22 mouse cellular contexts compared by ENCODE assay signal in the genomic region with DNA sequence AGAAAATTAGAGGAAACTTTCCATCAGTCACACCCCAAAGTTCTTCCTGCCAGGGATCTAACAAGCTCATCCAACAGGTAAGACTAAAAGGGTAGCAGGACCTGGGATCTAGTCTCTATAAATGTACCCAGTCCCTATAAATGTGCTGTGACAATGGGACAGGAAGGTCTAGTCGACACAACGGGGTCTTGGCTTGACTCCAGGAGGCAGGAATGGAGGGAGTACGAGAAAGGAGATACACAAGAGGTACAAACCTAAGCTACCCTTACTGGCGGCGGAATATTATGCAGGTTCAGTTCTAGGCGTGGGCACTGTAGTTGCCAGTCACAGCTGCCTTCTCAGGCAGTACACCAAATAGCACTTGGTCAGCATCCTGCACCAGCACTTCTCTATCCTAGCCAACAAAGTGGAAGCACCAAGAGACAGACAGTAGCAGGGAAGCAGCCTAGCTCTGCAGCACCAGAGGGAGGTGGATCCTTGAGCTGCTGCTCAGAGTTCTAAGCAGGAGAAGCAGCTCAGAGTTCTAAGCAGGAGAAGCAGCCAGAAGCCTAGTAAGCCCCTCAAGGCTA. TPM values are rescaled to one million over a fixed set of nuclear protein-coding genes. Genes with fewer than 3 reads are reported as not detected.
DNase-seq lines count a peak whose midpoint lies in the region; ATAC-seq lines count a peak whose summit lies in the region.
"Had no signal": no experiment of that assay in that cellular context is flagged by ENCODE, and none has a peak within 500 bp of the region (broad histone marks: within the 10 kb centered on the region; RNA-seq: fewer than 3 reads in every experiment).

No protein-coding gene starts in this region.

- H3K9ac ChIP-seq in forebrain, embryonic 12.5 days, result no peak overlapping the region
- H3K9ac ChIP-seq: forebrain, postnatal 0 days; hindbrain, embryonic 13.5 days; intestine, embryonic 15.5 days had no signal

- peak; percentile 16 for DNase-seq in gastrocnemius, adult 18-20 months (ENCODE audit: low spot score)
- no peak for DNase-seq in gastrocnemius, postnatal 25 days
- peak; percentile 28 for DNase-seq in right cerebral cortex, adult 18-20 months
- no peak for DNase-seq in right cerebral cortex, postnatal 25 days
- DNase-seq in brain, adult 2 months (ENCODE audit: low read depth, low spot score), result peak; percentile 59
- DNase-seq: adrenal gland, postnatal 10 days; adrenal gland, postnatal 36 days; cerebellum, adult 11 months; cerebellum, adult 2 months; forebrain, postnatal 0 days; gastrocnemius, postnatal 36 days; heart, adult 11 months; kidney, adult 11 months had no signal

- WGBS in forebrain, embryonic 12.5 days, result 91% methylated on average over 6 of the region's 6 CpGs

- H3K4me2 ChIP-seq in forebrain, embryonic 12.5 days, result no peak overlapping the region
- H3K4me2 ChIP-seq: heart, embryonic 11.5 days; hindbrain, embryonic 13.5 days; intestine, embryonic 15.5 days had no signal

- no peak overlapping the region for H3K27ac ChIP-seq in forebrain, embryonic 12.5 days
- H3K27ac ChIP-seq: forebrain, embryonic 10.5 days; hindbrain, embryonic 10.5 days; hindbrain, embryonic 13.5 days; intestine, embryonic 15.5 days had no signal

- no peak for ATAC-seq in forebrain, embryonic 12.5 days (ENCODE audit: low FRiP score)
- ATAC-seq: CD4-positive, CD25-positive, alpha-beta regulatory T cell, adult 4 months; forebrain, embryonic 14.5 days; forebrain, postnatal 0 days; hindbrain, embryonic 16.5 days; intestine, embryonic 15.5 days had no signal

- no peak overlapping the region for H3K4me3 ChIP-seq in forebrain, embryonic 12.5 days (replicated peaks)
- H3K4me3 ChIP-seq: forebrain, embryonic 10.5 days; hindbrain, embryonic 10.5 days; hindbrain, embryonic 13.5 days; intestine, embryonic 15.5 days had no signal

- H3K36me3 ChIP-seq in forebrain, embryonic 12.5 days (replicated peaks), result peaks cover 98% of the 10 kb centered on the region

- H3K4me1 ChIP-seq in forebrain, embryonic 12.5 days, result no peaks in the 10 kb centered on the region
- H3K4me1 ChIP-seq: intestine, embryonic 15.5 days had no signal

- H3K27me3 ChIP-seq in forebrain, embryonic 12.5 days, result no peaks in the 10 kb centered on the region
- H3K27me3 ChIP-seq: hindbrain, embryonic 13.5 days; intestine, embryonic 15.5 days had no signal

- H3K9me3 ChIP-seq in forebrain, embryonic 12.5 days, result no peaks in the 10 kb centered on the region
- H3K9me3 ChIP-seq: forebrain, embryonic 10.5 days; hindbrain, embryonic 10.5 days; hindbrain, embryonic 13.5 days; intestine, embryonic 15.5 days had no signal

RNA-seq across cellular contexts. Expression of a gene that starts 19.9 kb away (rescaled TPM):
- 10 to 100 TPM; 25.1 to 26.8 TPM for total RNA-seq in gastrocnemius, adult 18-20 months (2021)
- 10 to 100 TPM; 20.9 to 21.6 TPM for total RNA-seq in gastrocnemius, postnatal 25 days (2021)
- 30.0 and 31.8 TPM in 2 replicates for polyA plus RNA-seq in forebrain, embryonic 12.5 days (2016; fragmentation: Nextera tagmentation; extraction: Ambion mirVana)

RNA-seq across cellular contexts. Expression of a gene that starts 37.4 kb away (rescaled TPM):
- total RNA-seq in gastrocnemius, adult 18-20 months (2021), result 10 to 100 TPM; 15.0 to 15.3 TPM
- 10 to 100 TPM in 1 of 2 experiments, 1 to 10 TPM in 1; 9.0 to 11.3 TPM for total RNA-seq in gastrocnemius, postnatal 25 days (2021)
- 43.6 and 47.1 TPM in 2 replicates for polyA plus RNA-seq in forebrain, embryonic 12.5 days (2016; fragmentation: Nextera tagmentation; extraction: Ambion mirVana)

Comparison
In these comparisons a context has a peak if more than half of its experiments do, and no peak if none do; other contexts are left out.
1. DNase-seq: peak in gastrocnemius, adult 18-20 months (single experiment), right cerebral cortex, adult 18-20 months (single experiment) and brain, adult 2 months (single experiment); none in gastrocnemius, postnatal 25 days (single experiment) and right cerebral cortex, postnatal 25 days (single experiment).